Mouse (Mus musculus) brain, embryonic 14.5 days (tissue): ENCODE results near the gene H2-DMa.

Source experiments
- CTCF ChIP-seq: fragments of 200-500 bp; IDR thresholded peaks from 2 replicates; pipeline ENCODE4 v1.5.1; 2012; ENCODE audit warnings: inconsistent platforms, mild to moderate bottlenecking, moderate library complexity, borderline replicate concordance; ENCODE audit not compliant: insufficient read depth, insufficient read length; ENCODE audit errors: extremely low read depth
- POLR2A ChIP-seq: fragments of 200-500 bp; IDR thresholded peaks from 2 replicates; pipeline ENCODE4 v1.6.1; 2012; ENCODE audit warnings: mild to moderate bottlenecking, inconsistent platforms, borderline replicate concordance; ENCODE audit not compliant: poor library complexity, insufficient read depth, insufficient read length, severe bottlenecking; ENCODE audit errors: extremely low read depth

DNA sequence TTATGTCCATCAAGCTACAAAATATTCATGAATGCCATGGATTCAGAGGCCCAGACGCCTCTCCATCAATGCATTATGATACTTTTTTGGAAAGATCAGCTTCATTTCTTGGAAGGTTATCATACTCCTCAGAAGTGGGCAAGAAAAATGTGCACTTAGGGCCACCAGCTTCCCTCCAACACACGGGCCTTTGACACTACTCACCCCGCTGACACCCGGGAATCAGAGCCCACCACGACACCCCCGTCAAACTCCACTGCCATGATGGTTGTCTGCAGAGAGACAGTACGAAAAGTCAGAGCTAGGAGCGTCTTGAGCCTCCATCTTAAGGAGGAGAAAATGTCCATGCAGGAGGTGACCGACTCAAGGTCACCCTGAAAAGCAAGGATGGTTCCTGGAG is 66.2 kb downstream of the H2-DMa start:
- TF ChIP-seq POLR2A (no peak), CTCF (no peak)
